Mouse (Mus musculus) urinary bladder, postnatal 10 days (tissue): ENCODE results near the gene Hcn3.

Source experiments
- DNase-seq: peaks from one replicate; pipeline ENCODE4 v3.0.0; 2022; ENCODE audit warnings: low spot score

The Hcn3 gene

DNA sequence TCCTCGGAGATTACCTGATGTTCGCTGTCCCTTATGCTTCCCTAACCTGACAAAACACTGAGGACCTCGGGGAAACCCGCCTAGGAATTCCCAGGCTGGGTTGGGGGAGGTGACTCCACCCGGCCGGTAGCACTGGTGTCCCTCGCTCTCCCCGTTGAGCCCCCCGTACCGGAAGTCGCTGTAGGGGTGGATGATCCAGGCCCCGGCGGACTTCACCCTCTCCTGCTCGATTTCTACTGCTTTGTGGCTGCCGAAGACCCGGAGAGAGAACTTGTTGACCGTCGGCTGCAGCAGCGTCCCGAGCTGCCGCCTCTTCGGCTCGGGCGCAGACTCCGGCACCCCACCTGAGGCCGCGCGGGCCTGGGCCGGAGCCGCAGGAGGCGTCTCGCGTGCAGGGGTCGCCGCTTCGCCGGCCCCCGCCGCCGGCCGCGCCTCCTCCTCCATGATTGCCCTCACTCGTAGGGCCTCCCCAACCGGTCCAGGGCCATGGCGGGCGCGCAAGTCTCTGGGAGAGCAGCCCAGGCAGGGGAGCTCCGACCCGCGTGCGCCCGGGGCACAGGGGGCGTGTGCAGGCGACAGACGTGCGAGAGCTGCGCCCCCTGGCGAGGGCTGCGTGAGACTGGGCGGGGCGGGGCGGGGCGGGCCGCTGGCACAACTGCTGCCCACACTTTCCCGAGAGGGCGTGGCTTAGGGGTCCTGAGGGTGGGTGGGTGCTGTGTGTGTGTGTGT lies at the start of gene Hcn3:
Gene Hcn3 (minus strand): TSS at position 581 of the 729 bp plus-strand sequence.
- no peak for DNase-seq

DNA sequence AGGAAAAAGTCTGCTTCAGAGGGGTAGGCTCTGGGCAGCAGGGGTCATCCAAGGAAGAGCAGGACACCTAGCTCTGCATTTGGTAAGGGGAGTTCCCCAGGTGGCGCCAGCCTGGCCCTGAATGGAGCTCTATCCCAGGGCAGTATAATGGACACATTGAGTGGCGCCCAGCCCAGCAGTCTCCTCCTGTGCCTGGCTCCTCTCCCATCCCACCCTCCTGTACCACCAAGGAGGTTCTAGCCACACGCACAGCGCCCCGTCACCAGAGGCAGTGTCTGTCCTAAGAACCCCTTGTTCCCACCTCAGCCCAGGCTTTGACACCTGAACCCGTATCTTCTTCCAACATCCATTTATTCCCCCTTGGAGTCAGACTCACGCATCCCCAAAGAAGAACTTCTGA lies 49.7 kb upstream of the Hcn3 start:
- no peak for DNase-seq

DNA sequence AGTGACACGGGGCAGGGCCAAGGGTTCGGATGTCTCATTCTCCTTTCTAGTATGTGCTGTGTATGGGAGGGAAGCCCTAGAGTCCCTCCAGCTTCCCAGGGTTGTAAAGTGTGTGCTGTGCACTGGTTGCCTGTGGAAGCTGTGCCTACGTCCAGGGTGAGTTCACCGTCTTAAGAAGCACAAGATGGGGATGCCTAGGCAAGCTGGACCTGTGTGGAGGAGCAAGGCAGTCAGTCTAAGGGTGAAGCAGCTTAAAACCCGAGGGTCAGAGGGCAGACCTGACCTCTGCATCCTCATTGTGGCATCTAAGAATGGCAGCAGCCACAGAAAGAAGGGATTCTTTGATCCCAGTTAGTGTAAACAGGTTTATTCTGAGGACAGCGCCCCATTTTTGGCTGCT lies 48.7 kb upstream of the Hcn3 start:
- no peak for DNase-seq

DNA sequence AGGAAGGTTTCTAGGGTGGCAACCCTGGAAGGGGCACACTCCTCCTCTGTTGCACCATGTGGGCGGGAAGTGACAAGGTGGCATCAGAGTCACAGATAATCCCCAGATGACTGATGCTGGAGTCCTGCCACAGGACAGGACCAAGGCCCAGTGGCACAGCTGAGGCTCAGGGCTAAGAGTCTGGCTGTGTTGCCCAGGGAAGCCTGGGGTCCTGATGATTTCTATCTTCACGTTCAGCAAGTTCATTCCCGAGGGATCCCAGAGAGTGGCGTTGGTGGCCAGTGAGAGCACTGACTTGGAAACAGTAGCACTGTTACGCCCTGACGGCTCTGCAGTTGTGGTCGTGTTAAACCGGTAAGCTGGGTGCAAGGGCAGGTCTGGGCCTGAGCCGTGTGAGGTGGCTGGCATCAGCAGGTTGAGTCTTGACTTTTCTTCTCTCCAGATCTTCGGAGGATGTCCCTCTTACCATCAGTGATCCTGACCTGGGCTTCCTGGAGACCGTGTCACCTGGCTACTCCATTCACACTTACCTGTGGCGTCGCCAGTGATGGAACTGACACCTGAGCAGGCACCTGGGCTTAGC lies 48.2 kb upstream of the Hcn3 start:
- DNase-seq, result no peak

DNA sequence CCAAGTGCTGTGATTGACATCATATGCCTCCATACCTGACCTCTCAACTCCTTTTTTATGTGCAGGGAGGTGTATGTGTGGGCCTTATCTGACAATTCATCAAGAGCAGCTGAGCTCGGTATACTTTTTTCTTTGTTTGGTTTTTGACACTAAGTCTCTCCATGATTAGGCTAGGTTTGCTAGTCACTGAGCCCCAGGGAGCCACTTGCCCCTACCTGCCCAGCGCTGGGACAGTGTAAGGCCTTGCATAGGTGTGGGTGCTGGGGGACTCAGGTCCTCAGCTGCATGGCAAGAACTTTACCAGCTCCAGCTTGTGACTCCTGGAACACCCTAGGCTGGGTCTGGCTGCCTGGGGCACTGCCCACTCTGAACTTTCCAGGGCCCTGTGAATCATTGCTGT lies 46.7 kb upstream of the Hcn3 start:
- no peak for DNase-seq

DNA sequence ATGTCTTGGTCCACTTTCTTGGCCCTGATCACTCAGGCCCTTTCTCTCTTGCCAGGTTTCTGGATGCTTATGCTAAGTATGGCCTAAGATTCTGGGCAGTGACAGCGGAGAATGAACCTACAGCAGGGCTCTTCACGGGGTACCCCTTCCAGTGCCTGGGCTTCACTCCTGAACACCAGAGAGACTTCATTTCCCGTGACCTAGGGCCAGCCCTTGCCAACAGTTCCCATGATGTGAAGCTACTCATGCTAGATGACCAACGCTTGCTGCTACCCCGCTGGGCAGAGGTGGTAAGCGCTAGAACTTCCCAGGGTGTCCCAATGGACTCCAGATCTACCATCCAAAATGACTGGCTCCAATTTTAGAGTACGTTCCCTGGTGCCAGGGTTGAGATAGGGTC lies 46.1 kb upstream of the Hcn3 start:
- no peak for DNase-seq

DNA sequence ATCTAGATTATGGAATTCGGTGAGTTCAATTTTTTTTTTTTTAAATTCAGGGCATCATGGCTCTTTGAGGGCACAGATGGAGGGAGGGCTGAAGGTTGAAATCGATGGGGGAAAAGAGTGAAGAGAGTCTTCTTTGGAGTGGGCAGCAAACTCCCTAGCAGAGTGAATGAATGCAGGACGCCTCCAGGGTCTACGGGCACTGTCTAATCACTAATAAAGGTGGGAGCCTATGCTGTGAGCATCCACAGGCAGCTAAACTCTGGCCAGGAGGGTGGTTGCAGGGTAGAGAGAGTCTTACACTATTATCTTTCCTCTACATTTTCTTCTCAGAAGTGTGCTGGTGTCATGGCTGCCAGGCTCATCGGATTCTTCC lies 43.1 kb upstream of the Hcn3 start:
- DNase-seq, result no peak

DNA sequence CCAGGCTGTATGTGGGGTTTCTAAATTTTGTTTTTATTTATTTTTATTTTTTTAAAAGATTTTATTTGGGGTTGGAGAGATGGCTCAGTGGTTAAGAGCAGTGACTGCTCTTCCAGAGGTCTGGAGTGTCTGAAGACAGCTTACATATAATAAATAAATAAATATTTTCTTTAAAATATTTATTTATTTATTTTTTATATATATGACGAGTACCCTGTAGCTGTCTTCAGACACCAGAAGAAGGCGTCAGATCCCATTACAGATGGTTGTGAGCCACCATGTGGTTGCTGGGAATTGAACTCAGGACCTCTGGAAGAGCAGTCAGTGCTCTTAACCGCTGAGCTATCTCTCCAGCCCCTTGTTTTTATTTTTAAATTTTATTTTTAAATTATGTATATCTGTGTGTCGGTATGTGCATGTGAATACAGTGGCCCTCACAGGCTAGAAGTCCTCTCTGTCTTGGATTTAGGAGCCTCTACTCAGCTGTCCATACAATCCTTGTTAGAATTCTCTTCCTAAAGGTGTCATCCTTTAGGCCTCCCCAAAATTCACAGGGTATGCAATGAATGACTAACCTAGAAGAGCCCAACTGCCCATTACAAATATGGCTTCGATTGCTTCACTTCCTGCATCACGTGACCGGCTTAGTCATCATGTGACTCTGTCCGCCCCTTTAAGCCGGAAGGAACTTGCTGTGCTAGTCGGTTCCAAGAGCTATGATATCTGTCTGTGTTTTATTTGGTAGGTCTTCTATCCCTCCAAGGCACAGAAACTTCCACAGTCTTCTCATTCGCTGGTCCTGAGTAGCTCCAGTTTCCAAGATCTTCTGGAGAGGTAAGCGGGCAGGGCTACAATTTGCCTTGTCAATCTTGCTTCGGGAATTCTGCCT lies 42.5 kb upstream of the Hcn3 start, which contains the start of gene Gba:
Gene Gba (plus strand): TSS at position 676 of the 889 bp plus-strand sequence.
- no peak for DNase-seq

DNA sequence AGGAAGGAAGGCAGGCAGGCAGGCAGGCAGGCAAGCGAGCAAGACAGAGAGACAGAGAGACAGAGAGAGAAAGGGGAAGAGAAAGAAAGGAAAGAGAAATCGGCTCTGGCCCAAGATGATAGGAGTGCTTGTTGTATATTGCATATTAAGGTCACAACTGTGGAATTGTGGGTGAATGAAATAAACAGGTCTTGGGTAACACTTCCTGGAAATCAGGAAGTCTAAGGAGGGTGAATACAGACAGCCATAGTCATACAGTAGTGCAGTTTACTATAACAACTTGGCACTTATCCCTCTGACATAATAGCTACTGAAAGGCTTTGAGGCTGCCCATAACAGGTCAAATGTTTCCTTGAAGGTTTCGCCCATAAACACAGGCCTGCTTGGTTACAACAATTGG lies 39.8 kb upstream of the Hcn3 start:
- DNase-seq, result no peak

DNA sequence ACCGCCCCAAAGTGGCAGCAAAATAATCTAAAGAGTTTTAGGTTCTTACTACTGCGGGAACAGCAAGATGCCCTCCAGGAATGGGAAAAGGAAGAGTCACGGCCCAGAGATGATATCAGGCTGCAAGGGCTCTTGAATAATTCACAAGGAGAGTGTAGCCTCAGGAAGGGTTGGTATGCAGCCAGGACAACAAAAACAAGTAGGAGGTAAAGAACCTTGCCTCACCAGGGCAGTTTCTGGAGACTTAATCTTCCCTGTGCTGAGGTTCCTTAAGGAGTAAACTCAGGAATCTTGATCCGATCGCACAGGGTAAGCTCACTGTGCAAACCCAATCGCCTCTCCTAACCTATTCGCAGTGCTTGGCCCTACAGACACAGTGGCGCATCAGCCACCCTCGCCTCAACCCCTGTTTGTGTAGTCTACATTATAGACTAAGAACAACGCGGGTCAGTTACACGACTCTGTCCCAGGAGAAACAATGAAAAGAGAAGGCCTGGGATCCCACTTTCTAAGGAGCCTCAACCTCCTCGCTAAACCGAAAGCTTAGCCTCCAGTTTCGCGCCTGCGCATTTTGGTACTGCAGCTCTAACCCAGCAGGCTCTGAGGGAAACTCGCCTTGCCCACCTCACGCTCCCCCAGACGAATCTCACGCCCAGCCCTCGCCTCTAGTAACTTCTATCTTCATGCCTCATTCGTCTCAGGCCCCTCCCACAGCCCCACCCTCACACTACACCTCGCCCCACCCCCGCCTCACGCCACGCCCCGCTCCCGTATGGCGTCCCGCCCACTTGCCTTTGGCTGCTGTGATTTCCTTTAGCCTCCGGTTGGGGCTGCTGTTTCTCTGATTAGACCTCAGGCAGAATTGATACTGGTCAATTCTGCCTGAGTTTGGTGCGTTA lies 36.2 kb upstream of the Hcn3 start:
- DNase-seq, result peak; percentile 43

DNA sequence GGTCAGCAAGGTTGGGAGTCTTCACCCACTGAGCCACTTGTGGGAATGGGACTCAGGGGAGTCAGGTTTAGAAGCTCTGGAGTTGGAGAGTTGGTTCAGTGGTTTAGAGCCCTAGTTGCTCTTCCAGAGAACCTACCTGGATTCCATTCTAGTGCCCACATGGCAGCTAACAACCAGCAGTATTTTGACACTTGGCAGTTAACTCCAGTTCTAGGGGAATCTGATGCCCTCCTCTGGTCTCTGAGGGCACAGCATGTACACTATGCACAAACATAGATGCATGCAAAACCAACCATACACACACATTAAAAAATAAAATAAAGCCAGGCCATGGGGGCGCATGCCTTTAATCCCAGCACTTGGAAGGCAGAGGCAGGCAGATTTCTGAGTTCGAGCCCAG lies 33.9 kb upstream of the Hcn3 start:
- DNase-seq, result no peak

DNA sequence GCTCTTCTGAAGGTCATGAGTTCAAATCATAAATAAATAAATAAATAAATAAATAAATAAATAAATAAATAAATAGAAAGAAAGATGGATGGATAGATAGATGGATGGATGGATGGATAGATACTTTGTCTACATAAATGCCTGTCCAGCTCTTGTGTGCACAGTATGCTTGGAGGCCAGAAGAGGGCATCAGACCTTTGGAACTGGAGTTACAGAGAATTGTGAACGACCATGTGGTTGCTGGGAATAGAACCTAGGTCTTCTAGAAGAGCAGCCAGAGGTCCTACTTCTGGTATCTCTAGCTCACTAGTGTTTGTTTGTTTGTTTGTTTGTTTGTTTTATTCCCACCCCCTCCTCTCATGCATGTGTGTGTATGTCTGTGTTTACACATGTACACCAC lies 33.4 kb upstream of the Hcn3 start:
- DNase-seq, result no peak

DNA sequence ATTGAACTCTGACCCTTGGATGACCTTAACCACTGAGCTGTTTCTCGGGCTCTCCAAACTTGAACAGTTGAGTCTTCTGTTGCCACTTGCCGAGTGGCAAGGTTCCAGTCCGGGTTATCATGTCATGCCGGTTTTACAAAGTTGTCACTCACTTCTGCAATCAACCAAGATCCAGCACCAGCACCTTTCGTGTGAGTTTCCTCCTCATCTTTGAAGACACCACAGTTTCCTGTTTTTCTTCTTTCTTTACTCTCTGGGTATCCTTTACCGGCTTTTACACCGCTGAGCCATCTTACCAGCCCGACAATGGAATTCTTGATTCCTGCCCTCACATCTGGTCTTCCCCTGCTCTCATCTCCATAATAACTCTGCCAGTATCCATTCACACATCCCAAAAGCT lies 30.4 kb upstream of the Hcn3 start:
- DNase-seq, result no peak

DNA sequence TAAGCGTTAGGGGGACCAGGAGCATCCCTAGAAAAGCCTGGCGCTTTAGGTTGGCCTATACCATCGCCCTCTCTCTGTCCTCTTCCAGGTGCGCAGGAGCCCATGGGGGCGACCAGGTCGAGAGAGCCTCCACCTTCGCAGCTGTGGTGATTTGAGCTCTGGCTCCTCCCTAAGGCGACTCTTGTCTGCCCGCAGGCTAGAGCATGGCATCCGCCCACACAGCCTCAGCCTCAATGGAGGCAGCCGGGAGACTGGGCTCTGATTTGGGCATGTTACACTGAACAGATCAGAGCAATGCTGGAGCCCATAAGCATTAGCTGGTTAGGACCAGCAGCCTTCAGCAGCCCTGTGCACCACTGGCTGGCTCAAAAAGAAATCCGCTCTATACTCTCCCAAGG lies 28.5 kb upstream of the Hcn3 start:
- no peak for DNase-seq

DNA sequence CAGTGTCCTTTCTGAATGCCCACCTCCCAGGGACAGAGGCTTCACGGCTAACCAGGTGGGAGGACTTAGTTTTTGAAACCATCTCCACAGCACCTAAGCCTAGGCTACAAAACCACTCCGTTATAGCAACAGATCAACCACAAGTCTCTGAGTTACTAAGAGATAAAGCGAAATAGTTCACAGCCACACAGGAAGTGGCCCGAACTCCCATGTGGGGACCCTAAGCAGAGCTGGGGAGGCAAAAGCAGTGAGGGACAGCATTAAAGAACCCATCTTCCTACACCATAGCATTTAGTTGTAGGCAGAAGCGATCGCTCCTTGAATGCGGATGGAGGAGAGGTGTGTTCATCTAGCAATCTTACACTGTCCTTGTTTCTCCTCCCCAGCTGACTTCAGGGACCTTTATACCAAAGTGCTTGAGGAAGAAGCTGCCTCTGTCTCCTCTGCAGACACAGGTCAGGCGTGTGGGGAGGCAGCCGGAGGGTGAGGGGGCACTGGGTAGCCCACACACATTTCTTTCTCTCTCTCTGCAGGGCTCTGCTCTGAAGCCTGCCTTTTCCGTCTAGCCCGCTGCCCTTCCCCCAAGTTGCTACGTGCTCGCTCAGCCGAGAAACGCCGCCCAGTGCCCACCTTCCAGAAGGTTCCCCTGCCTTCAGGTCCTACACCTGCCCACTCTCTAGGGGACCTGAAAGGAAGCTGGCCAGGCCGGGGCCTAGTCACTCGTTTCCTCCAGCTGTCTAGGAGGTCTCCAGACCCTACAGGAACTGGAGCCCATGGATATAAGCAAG lies 27.9 kb upstream of the Hcn3 start:
- DNase-seq, result no peak

DNA sequence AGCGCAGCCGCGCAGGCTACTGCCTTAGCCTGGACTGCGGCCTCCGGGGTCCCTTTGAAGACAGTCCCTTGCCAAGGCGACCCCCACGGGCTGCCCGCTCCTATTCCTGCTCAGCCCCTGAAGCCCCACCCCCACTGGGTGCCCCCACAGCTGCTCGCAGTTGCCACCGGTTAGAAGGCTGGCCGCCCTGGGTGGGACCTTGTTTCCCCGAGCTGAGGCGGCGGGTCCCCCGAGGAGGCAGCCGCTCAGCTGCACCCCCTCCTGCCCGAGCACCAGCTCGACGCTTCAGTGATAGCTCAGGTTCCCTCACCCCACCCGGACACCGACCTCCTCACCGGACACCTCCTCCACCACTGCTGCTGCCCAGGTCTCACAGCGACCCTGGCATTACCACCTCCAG lies 27.2 kb upstream of the Hcn3 start:
- DNase-seq, result no peak

DNA sequence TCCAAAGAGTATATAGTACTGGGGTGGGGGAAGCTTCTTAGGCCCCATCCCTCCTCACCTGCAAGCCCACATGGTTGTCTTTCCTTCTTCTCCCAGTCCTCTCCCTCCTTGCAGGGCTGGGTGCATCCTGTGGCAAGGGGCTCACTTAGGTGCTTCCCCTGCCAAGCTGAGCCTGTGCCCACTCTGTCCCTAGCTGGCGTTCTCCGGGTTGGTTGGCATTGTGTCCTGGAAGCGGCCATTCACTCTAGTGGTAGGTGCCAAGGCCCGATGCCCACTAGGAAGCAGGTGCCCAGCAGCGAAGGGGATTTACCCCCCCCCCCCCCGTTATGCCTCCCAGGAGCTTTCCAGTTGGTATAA lies 23.9 kb upstream of the Hcn3 start:
- no peak for DNase-seq

DNA sequence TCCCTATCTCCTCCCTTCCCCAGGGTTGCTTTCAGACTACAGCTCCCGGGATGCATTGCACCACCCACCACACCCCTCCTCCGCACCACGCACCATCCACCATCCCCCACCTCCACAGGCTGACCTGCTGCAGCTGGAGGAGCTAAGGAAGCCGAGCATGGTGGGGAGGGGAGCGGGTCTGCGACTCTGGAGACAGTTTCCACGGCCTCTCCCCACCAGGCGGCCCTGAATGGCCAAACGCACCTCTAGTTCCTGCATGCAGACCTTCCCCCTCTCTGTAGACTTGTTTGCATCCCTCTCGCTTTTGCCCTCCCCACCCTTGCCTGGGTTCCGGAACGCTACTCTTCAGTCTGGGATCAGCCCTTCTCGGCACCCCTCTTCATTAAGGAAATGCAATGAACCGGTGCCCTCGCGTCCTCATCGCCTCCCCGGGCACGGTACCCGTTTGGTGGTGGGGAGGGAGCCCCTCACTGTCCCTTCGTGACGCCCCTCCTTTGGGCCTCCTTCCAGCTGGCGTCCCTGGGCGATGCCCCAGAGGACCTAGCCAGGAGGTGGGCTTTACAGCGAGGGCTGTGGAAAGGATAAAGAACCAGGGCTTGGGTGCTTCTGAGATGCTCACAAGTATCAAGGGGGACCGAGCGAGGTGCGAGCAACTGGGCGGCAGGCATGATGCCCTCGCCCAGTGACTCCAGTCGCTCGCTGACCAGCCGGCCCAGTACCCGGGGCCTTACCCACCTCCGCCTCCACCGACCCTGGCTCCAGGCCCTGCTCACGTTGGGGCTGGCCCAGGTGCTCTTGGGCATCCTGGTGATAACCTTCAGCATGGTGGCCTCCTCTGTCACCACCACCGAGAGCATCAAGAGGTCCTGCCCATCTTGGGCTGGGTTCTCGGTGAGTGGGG lies 23.3 kb upstream of the Hcn3 start, which contains the start of gene Fam189b:
Gene Fam189b (plus strand): TSS at position 86 of the 901 bp plus-strand sequence.
- DNase-seq, result peak; percentile 46

DNA sequence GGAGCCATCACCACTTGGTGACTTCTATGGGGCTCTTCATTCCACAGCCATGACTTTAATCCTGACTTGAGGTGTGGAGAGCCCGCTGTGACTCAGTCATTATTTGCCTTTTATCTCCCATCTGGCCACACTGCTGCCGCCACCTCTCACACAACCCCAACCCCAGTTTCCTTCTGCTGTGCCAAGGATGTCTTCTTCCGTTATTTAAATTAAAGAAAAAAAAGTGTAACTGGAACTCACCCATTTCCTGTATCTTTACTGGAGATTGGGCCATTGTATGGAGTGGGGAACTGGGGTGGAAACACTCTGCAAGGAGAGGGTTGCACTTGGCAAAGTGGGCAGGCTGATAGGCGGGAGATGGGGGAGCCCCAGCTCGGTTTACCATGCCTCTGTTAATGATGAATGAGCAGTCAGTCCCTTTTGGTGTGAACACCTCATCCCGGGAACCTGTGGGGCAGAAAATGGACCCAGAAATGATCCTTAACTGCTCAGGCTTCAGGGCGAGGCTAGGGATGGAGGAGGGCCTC lies 22.6 kb upstream of the Hcn3 start:
- no peak for DNase-seq
